Mouse (Mus musculus) intestine, embryonic 16.5 days (tissue): ENCODE results near the gene Gemin7. TPM values are rescaled to one million over a fixed set of nuclear protein-coding genes. Genes with fewer than 3 reads are reported as not detected.

ENCODE experiments used
- ATAC-seq: fragments of 200-750 bp; cut with Nextera tagmentation; 2 replicates; pipeline ENCODE4 v1.8.0; 2017; ENCODE audit warnings: moderate TSS enrichment, moderate library complexity
- H3K27ac ChIP-seq: fragments of 300-500 bp; sonication (generic); 2 replicates; pipeline ENCODE4 v1.5.1; 2014; ENCODE audit warnings: mild to moderate bottlenecking, low read length
- H3K27me3 ChIP-seq: fragments of 300-500 bp; sonication (generic); replicated peaks from 2 replicates; pipeline ENCODE4 v1.6.1; 2014; ENCODE audit warnings: low read length, control low read depth, mixed read lengths; ENCODE audit not compliant: control insufficient read depth, insufficient read depth
- H3K36me3 ChIP-seq: fragments of 300-500 bp; sonication (generic); 2 replicates; pipeline ENCODE4 v1.6.1; 2014; ENCODE audit warnings: low read length, control low read depth; ENCODE audit not compliant: control insufficient read depth, insufficient read depth
- H3K4me1 ChIP-seq: fragments of 300-500 bp; sonication (generic); 2 replicates; pipeline ENCODE4 v1.6.1; 2014; ENCODE audit warnings: low read length, control low read depth, mixed read lengths; ENCODE audit not compliant: control insufficient read depth, insufficient read depth
- H3K4me2 ChIP-seq: fragments of 300-500 bp; sonication (generic); 2 replicates; pipeline ENCODE4 v1.6.1; 2014; ENCODE audit warnings: low read depth, low read length, control low read depth
- H3K4me3 ChIP-seq: fragments of 300-500 bp; sonication (generic); 2 replicates; pipeline ENCODE4 v1.5.1; 2014; ENCODE audit warnings: mild to moderate bottlenecking, low read length
- H3K9ac ChIP-seq: fragments of 300-500 bp; sonication (generic); 2 replicates; pipeline ENCODE4 v1.6.1; 2014; ENCODE audit warnings: low read depth, low read length
- H3K9me3 ChIP-seq: fragments of 300-500 bp; sonication (generic); 2 replicates; pipeline ENCODE4 v1.6.1; 2016; ENCODE audit warnings: low read length, control low read depth; ENCODE audit not compliant: control insufficient read depth
- WGBS: fragments of 180-500 bp; shearing (Covaris S2); extraction: QIAGEN DNeasy Blood & Tissue Kit; methylation state at CpG from one replicate; pipeline ENCODE4 v1.1.7; 2014; 5-methylcytosine and 5-hydroxymethylcytosine counted together
- polyA plus RNA-seq: library from polyadenylated mRNA; unstranded; fragments of >200 nt; fragmentation: Nextera tagmentation; extraction: Ambion mirVana; gene quantifications from 2 replicates; pipeline ENCODE4 v1.2.1, GENCODE M21; 2015

Gemin7 gene
- polyA plus RNA-seq, 1 experiment from 2014 or later, result 137 TPM

- Histone ChIP-seq H3K27me3 (peaks cover 71% of the 10 kb centered on the region), H3K9ac (0 out of 2 replicates have a peak overlapping the region, but pooled peaks have one; percentile 37), H3K4me3 (peak overlapping the region; percentile 46), H3K9me3 (no peaks in the 10 kb centered on the region), H3K36me3 (no peaks in the 10 kb centered on the region), H3K27ac (no peak overlapping the region), H3K4me1 (peaks cover 21% of the 10 kb centered on the region), H3K4me2 (peak overlapping the region; percentile 77)
- WGBS, result 8% methylated on average over 71 of the region's 72 CpGs
- ATAC-seq, result 0 out of 2 replicates have a peak, but pooled peaks have one; percentile 3
These were observed 54.2 kb downstream of the Gemin7 start for GRCm38 (mm10) chr7:19523017-19523756.

- H3K9ac ChIP-seq, result peak overlapping the region; percentile 43
- 9% methylated on average over 23 of the region's 23 CpGs for WGBS
- H3K27me3 ChIP-seq, result peaks cover 66% of the 10 kb centered on the region
- H3K9me3 ChIP-seq, result no peaks in the 10 kb centered on the region
- no peak for ATAC-seq
- peak overlapping the region; percentile 33 for H3K4me2 ChIP-seq
- H3K4me1 ChIP-seq, result peaks cover 30% of the 10 kb centered on the region
- no peaks in the 10 kb centered on the region for H3K36me3 ChIP-seq
- H3K4me3 ChIP-seq, result peak overlapping the region; percentile 33
- H3K27ac ChIP-seq, result no peak overlapping the region
These were observed 57.4 kb downstream of the Gemin7 start for GRCm38 (mm10) chr7:19520032-19520431.

GRCm38 (mm10) chr7:19517652-19518365 is 59.6 kb downstream of the Gemin7 start, which contains the start of gene Nkpd1:
Gene Nkpd1 (plus strand): TSS chr7:19517838.
- peak within 1 kb of the TSS; percentile 42 for H3K4me2 ChIP-seq
- H3K27ac ChIP-seq, result no peak within 1 kb of the TSS
- H3K9me3 ChIP-seq, result no peaks in the 10 kb centered on the region
- no peaks in the 10 kb centered on the region for H3K36me3 ChIP-seq
- WGBS, result 4% methylated on average over 22 of the region's 29 CpGs
- peaks cover 12% of the 10 kb centered on the region for H3K4me1 ChIP-seq
- H3K4me3 ChIP-seq, result peak within 1 kb of the TSS; percentile 7; the same call in 1 of the 2 replicates
- H3K9ac ChIP-seq, result peak within 1 kb of the TSS; percentile 55
- H3K27me3 ChIP-seq, result peaks cover 44% of the 10 kb centered on the region
- peak; percentile 52 for ATAC-seq

Other genes starting within 250 kb of the Gemin7 start
- 45.8 and 51.3 TPM in 2 replicates for gene Ercc1, start 232.8 kb downstream of the Gemin7 start, polyA plus RNA-seq
- gene Cd3eap, start 218.1 kb downstream of the Gemin7 start, polyA plus RNA-seq, result 19.1 and 24.3 TPM in 2 replicates
- 3.1 and 4.2 TPM in 2 replicates for gene Ppp1r13l, start 217.8 kb downstream of the Gemin7 start, polyA plus RNA-seq
- gene Ercc2, start 195.6 kb downstream of the Gemin7 start, polyA plus RNA-seq, result 15.5 and 17.6 TPM in 2 replicates
- gene Klc3, start 173.5 kb downstream of the Gemin7 start, polyA plus RNA-seq, result 2.7 and 2.9 TPM in 2 replicates
- 15.3 and 17.6 TPM in 2 replicates for gene Ckm, start 172.8 kb downstream of the Gemin7 start, polyA plus RNA-seq
- gene Mark4, start 118.8 kb downstream of the Gemin7 start, polyA plus RNA-seq, result 3.7 and 4.4 TPM in 2 replicates
- gene Exoc3l2, start 114.3 kb downstream of the Gemin7 start, polyA plus RNA-seq, result 0.27 and 0.46 TPM in 2 replicates
- 1.4 and 2.0 TPM in 2 replicates for gene Bloc1s3, start 69.2 kb downstream of the Gemin7 start, polyA plus RNA-seq
- 147 and 159 TPM in 2 replicates for gene Trappc6a, start 69.2 kb downstream of the Gemin7 start, polyA plus RNA-seq
- gene Nkpd1, start 59.8 kb downstream of the Gemin7 start, polyA plus RNA-seq, result 0.06 and 0.07 TPM in 2 replicates
- 15.5 and 18.6 TPM in 2 replicates for gene Ppp1r37, start 14.5 kb downstream of the Gemin7 start, polyA plus RNA-seq
- 0.42 and 0.64 TPM in 2 replicates for gene Zfp296, start 308 bp downstream of the Gemin7 start, polyA plus RNA-seq
- 30.3 and 32.5 TPM in 2 replicates for gene Clasrp, start 26.9 kb upstream of the Gemin7 start, polyA plus RNA-seq
- gene Relb, start 51.8 kb upstream of the Gemin7 start, polyA plus RNA-seq, result 8.8 and 10.6 TPM in 2 replicates
- 70.5 and 77.6 TPM in 2 replicates for gene Clptm1, start 87.4 kb upstream of the Gemin7 start, polyA plus RNA-seq
- gene Apoc2, start 100.3 kb upstream of the Gemin7 start, polyA plus RNA-seq, result 463 and 798 TPM in 2 replicates
- gene Gm44805, start 103.8 kb upstream of the Gemin7 start, polyA plus RNA-seq, result not detected in 2 replicates
- gene Apoc4, start 103.9 kb upstream of the Gemin7 start, polyA plus RNA-seq, result 2.6 and 8.3 TPM in 2 replicates
- 39.5 and 43.2 TPM in 2 replicates for gene Apoc1, start 115.1 kb upstream of the Gemin7 start, polyA plus RNA-seq
- 314 and 355 TPM in 2 replicates for gene Apoe, start 121.6 kb upstream of the Gemin7 start, polyA plus RNA-seq
- gene Tomm40, start 137.8 kb upstream of the Gemin7 start, polyA plus RNA-seq, result 143 and 157 TPM in 2 replicates
- 143 and 149 TPM in 2 replicates for gene Nectin2, start 172.9 kb upstream of the Gemin7 start, polyA plus RNA-seq
- gene Bcam, start 193.4 kb upstream of the Gemin7 start, polyA plus RNA-seq, result 58.7 and 62.7 TPM in 2 replicates
- 32.6 and 42.1 TPM in 2 replicates for gene Cblc, start 219.2 kb upstream of the Gemin7 start, polyA plus RNA-seq
- 15.5 and 15.6 TPM in 2 replicates for gene Bcl3, start 245.2 kb upstream of the Gemin7 start, polyA plus RNA-seq